Mouse (Mus musculus) heart, adult 2 months (tissue): ENCODE measurements around the gene Rtn4r.

Experiments
- CTCF ChIP-seq: fragments of 200-600 bp; IDR thresholded peaks from 2 replicates; pipeline ENCODE4 v1.8.1; 2022; ENCODE audit warnings: antibody characterized with exemption, mild to moderate bottlenecking, moderate library complexity
- EP300 ChIP-seq: fragments of 200-500 bp; IDR thresholded peaks from 2 replicates; pipeline ENCODE4 v1.6.1; 2011; ENCODE audit warnings: low read depth, low read length, control low read depth; ENCODE audit not compliant: insufficient read depth

GRCm38 (mm10) chr16:18118285-18118684 is 9.2 kb upstream of the Rtn4r start:
- TF ChIP-seq CTCF (no peak), EP300 (no peak)
